Mouse (Mus musculus) cortical plate, adult 2 months (tissue): ENCODE data around the gene Ctrl. TPM values are rescaled to one million over a fixed set of nuclear protein-coding genes. Genes with fewer than 3 reads are reported as not detected.
A peak's percentile ranks its signal among the peaks of the same experiment; 100 is the strongest.

Source experiments
- H3K27ac ChIP-seq: fragments of 200-500 bp; 2 replicates; pipeline ENCODE4 v1.5.1; 2012; ENCODE audit warnings: low read length, control low read depth, inconsistent platforms; ENCODE audit not compliant: insufficient read depth
- H3K4me1 ChIP-seq: fragments of 200-500 bp; 2 replicates; pipeline ENCODE4 v1.6.1; 2011; ENCODE audit warnings: low read length; ENCODE audit not compliant: control insufficient read depth, insufficient read depth
- H3K4me3 ChIP-seq: fragments of 200-500 bp; 2 replicates; pipeline ENCODE4 v1.5.1; 2011; ENCODE audit warnings: mild to moderate bottlenecking, low read length, control low read depth; ENCODE audit not compliant: insufficient read depth
- CTCF ChIP-seq: fragments of 200-500 bp; IDR thresholded peaks from 2 replicates; pipeline ENCODE4 v1.5.1; 2011; ENCODE audit warnings: mild to moderate bottlenecking, control low read depth, low read length; ENCODE audit not compliant: insufficient read depth; ENCODE audit errors: extremely low read depth
- POLR2A ChIP-seq: fragments of 200-500 bp; IDR thresholded peaks from 2 replicates; pipeline ENCODE4 v1.6.1; 2011; ENCODE audit warnings: mild to moderate bottlenecking, low read length, control low read depth; ENCODE audit not compliant: insufficient read depth; ENCODE audit errors: extremely low read depth
- polyA plus RNA-seq: library from polyadenylated mRNA; depleted of rRNA; stranded (reverse); fragments of >200 nt; gene quantifications from 2 replicates; pipeline ENCODE4 v1.2.3, GENCODE M21; 2012; rRNA removed

The Ctrl gene
- polyA plus RNA-seq, 1 experiment = 3.6 TPM

DNA sequence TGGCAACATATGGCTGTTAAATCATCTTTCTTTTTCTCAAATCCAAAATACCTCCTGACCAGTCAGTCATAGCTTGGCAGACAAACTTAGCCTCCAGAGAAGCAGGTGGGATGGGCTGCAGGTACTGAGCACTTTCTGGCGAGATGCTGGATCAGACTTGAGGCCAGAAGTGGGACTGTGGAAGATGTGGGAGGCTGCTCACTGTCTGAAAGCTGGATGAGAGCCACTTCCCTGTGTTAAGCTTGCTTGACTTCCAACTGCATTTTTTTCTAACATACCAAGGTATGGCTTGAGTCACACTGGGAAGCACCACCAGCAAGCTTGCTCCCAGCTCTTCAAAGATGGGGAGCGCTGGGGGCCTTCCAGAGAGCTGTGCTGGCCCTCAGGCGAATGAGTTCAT is 8.5 kb downstream of the Ctrl start:
- H3K27ac ChIP-seq = peak overlapping the region; percentile 27; the same call in 1 of the 2 replicates

DNA sequence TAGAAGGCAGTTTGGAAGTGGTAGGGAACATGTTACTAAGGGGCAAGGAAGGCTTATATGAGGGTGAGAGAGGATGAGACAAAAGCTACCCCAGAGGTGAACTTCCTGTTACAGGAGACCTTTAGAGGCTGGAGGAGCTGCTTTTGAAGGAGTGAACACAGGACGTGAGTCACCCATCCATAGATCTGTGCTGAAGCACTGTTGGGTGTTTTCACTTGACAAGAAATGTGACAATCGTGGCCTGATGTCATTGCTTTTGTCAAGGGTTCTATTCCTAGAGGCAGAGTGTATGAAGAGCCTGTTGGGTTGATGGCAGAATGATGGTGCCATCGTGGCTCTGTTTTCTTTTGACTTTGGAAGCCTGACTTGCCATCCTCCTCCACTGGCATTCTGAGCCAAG is 14.3 kb downstream of the Ctrl start:
- TF ChIP-seq POLR2A (no peak), CTCF (no peak)
- no peak overlapping the region for H3K4me3 ChIP-seq
- H3K27ac ChIP-seq = no peak overlapping the region
- peaks cover 4% of the 10 kb centered on the region; the same call in 1 of the 2 replicates for H3K4me1 ChIP-seq

More for the DNA sequence above, 8.5 kb downstream of the Ctrl start:
- H3K4me1 ChIP-seq = peaks cover 2% of the 10 kb centered on the region
- TF ChIP-seq POLR2A = no peak
- no peak for TF ChIP-seq CTCF
- H3K4me3 ChIP-seq = no peak overlapping the region

DNA sequence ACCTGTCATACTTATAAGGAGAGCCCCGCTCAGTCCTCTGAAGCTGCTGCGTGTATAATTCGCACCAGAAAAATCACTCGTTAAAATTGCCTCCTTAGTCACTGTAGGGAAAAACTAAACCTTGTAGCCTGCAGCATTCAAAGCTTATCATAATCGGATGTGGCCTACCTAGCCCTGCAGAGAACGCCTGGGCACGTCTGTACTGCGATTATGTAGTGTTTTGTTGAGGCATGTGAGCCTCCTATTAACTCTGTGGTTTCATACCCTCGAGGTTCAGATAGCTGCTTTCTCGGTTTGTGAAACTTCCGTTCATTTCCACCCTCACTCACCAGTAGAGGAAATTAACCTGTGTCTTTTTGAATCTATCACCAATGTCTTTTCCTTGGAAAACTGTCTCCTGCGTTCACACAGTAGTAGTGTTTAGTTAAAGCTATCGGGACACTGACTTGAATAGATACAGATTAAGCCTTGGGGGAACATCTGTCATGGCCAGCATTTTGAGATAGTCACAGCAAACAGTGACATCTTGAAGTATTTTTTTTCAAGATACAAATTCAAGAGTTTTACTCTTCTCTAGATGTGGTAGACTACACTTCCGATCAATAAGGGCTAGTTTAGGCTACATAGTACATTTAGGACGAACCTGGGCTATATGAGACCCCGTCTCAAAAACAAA is 32.6 kb downstream of the Ctrl start:
- TF ChIP-seq CTCF (no peak), POLR2A (no peak)
- peak overlapping the region; percentile 96; the same call in 1 of the 2 replicates for H3K27ac ChIP-seq
- peak overlapping the region; percentile 93 for H3K4me3 ChIP-seq
- no peaks in the 10 kb centered on the region; the same call in 1 of the 2 replicates for H3K4me1 ChIP-seq

DNA sequence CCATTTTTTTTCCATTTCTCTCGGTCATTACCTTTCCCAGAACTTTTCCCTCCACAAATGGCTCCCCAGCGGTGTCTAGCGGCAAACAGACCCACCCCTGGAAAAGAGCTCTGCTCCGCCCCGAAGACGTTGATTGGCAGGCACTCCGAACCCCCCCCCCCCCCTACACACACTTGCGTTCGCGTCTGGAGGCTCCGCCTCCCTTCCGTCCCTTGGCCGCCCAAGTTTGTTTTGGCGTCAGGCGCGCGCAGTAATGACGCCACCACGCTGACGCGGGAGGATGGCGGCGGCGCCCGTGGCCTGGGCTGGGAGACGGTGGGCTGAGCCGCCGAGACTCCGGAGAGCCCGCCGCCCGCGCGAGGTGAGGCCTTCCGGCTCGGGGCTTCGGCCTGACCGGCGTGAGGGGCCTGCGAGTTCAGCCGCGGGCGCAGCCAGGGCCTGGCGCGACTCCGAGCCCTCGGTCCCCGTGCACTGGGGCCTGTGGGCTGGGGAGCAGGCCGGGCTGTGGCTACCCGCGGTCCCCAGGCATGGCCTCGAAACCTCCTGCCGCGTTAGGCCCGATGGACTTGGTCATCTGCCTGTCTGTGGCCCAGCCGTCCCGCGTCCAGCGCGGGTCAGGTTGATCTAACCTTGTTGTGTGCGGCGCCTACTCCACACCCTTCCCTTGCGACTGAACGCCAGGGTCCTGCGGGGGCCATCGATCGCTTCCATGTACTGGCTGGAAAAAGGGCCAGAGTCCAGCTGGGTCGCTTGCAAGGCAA is 33.3 kb downstream of the Ctrl start, which contains the start of gene Pskh1:
Gene Pskh1, plus strand, starts transcription at position 262 of the 761 bp plus-strand sequence.
- Histone ChIP-seq H3K27ac (peak within 1 kb of the TSS; percentile 96), H3K4me1 (no peaks in the 10 kb centered on the region; the same call in 1 of the 2 replicates), H3K4me3 (peak within 1 kb of the TSS; percentile 93)
- TF ChIP-seq CTCF (no peak), POLR2A (peak; percentile 66)

DNA sequence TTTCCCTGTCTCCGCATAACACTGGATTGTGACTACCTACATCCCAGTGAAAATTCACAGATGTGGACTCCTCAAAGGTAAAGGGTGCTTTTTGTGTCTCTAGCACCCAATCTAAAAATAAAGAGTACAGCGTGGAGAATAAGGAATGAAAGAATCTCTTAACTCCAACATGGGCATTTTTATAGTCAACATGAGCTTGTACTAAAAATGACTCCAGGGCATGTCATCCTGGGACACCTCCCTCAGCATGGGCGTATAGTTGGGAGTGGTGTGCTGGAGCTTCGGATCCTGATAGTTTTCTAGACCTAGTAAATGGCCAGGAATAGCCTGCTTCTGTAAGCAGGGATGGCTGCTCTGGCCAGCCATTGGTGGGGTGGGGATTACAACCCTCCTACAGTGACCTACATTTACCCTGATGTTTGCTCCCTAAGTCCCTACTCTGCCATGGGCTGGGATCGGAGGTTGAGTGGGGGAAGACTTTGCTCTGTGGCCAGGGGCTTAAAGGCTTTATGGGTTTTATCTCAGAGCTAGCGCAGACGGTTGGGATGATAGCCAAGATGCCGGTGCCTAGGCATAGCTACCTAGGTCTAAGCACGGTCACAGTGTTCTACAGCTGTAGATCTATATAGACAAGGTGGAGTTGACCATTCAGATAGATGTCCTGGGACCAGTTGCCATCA is 35.7 kb downstream of the Ctrl start:
- no peak for TF ChIP-seq CTCF
- no peaks in the 10 kb centered on the region for H3K4me1 ChIP-seq
- H3K27ac ChIP-seq = no peak overlapping the region
- no peak overlapping the region for H3K4me3 ChIP-seq

DNA sequence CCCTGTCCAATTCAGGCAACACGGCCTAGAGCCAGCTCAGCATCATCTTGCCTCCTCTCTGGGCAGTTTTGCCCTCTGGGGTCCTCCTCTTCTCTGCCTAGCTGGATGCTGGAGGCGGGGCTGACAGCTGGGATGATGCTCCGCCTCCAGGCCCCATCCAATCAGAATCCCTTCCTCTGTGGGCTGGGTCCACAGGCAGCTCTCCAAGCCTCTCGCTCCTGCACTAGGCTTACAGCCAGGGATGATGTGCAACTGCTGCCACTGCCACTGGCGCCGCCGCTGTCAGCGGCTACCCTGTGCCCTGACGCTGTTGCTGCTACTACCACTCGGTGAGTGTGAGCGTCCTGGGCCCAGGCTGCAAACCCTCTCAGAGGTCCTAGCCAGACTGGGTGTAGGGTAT is 40.3 kb downstream of the Ctrl start, which contains the start of gene Nrn1l:
Gene Nrn1l, plus strand, starts transcription at position 229 of the 400 bp plus-strand sequence.
- Histone ChIP-seq H3K4me1 (no peaks in the 10 kb centered on the region), H3K27ac (peak within 1 kb of the TSS; percentile 47), H3K4me3 (no peak within 1 kb of the TSS)
- TF ChIP-seq POLR2A (peak; percentile 53; the same call in 1 of the 2 replicates), CTCF (no peak)

DNA sequence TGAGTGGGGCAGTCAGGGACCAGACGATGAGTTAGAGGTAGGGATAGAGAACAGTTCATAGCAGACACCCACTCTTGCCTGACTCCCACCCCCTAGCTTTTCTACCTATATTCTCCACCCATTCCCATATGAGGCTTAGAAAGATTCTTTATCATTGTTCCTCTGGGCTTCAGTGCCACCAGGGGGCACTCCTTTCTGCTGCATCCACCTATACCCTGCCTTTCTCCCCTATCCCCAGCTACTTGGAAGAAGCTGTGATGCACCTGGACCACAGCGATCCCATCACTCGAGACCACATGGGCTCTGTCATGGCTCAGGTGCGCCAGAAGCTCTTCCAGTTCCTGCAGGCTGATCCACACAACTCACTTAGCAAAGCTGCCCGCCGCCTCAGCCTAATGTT is 41.2 kb downstream of the Ctrl start:
- Histone ChIP-seq H3K4me1 (no peaks in the 10 kb centered on the region), H3K4me3 (no peak overlapping the region), H3K27ac (no peak overlapping the region)
- 0 out of 2 replicates have a peak, but pooled peaks have one; percentile 9 for TF ChIP-seq POLR2A
- TF ChIP-seq CTCF = peak; percentile 69

DNA sequence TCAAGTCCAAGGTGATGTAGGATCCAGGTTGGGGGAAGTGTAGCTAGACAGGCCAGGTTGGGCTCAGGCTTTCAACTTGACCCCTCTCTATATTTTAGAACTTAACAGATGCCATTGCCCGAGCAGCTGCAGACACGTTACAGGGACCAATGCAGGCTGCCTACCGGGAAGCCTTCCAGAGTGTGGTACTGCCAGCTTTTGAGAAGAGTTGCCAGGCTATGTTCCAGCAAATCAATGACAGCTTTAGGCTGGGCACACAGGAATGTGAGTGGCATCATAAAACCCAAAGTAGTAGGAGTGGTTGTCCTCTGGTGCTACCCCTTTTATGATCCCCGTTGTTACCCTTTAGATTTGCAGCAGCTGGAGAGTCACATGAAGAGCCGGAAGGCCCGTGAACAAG is 42.8 kb downstream of the Ctrl start:
- no peak overlapping the region for H3K4me3 ChIP-seq
- 0 out of 2 replicates have a peak overlapping the region, but pooled peaks have one; percentile 35 for H3K27ac ChIP-seq
- no peaks in the 10 kb centered on the region for H3K4me1 ChIP-seq
- no peak for TF ChIP-seq CTCF
- no peak for TF ChIP-seq POLR2A

DNA sequence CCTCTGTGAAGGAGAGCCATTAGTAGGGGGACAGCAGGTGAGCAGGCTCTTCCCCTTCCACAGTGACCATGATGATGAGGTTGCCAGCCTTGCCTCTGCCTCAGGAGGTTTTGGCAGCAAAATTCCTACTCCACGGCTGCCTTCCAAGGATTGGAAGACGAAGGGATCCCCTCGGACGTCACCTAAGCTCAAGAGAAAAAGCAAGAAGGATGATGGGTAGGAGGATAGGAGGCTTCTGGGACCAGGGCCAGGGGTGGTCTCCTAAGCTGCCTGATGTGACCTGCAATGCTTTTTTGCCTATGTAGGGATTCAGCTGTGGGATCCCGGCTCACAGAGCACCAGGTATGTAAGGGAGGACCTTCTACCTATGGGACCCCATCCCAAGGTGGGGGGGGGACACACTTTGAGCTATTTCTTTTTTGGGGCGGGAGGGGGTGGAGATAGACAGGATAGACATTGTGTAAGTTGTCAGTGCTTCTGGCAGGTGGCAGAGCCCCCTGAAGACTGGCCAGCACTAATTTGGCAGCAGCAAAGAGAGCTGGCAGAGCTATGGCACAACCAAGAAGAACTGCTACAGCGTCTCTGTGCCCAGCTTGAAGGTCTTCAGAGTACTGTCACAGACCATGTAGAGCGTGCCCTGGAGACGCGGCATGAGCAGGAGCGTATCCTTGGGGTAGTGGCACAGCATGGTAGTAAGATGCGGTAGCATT is 43.8 kb downstream of the Ctrl start:
- no peak overlapping the region for H3K27ac ChIP-seq
- no peak overlapping the region for H3K4me3 ChIP-seq
- no peak for TF ChIP-seq POLR2A
- TF ChIP-seq CTCF = no peak
- H3K4me1 ChIP-seq = no peaks in the 10 kb centered on the region

Other genes starting within 250 kb of the Ctrl start
- 43.9 and 47.6 TPM in 2 replicates for gene Carmil2, start 247.6 kb downstream of the Ctrl start, polyA plus RNA-seq
- gene Acd, start 232.8 kb downstream of the Ctrl start, polyA plus RNA-seq = 49.4 and 52.3 TPM in 2 replicates
- gene Pard6a, start 232.7 kb downstream of the Ctrl start, polyA plus RNA-seq = 57.3 and 58.1 TPM in 2 replicates
- gene 4933405L10Rik, start 226.2 kb downstream of the Ctrl start, polyA plus RNA-seq = 0.38 and 0.52 TPM in 2 replicates
- gene Enkd1, start 225.7 kb downstream of the Ctrl start, polyA plus RNA-seq = 16.4 and 18.3 TPM in 2 replicates
- 15.6 and 17.8 TPM in 2 replicates for gene Gfod2, start 175.2 kb downstream of the Ctrl start, polyA plus RNA-seq
- 24.6 and 25.7 TPM in 2 replicates for gene Ranbp10, start 106.5 kb downstream of the Ctrl start, polyA plus RNA-seq
- gene Tsnaxip1, start 106.1 kb downstream of the Ctrl start, polyA plus RNA-seq = 0.11 and 0.31 TPM in 2 replicates
- 33.2 and 33.6 TPM in 2 replicates for gene Cenpt, start 80.6 kb downstream of the Ctrl start, polyA plus RNA-seq
- 48.0 and 49.7 TPM in 2 replicates for gene Thap11, start 78.7 kb downstream of the Ctrl start, polyA plus RNA-seq
- 85.1 and 86.1 TPM in 2 replicates for gene Nutf2, start 73.3 kb downstream of the Ctrl start, polyA plus RNA-seq
- gene Edc4, start 53.0 kb downstream of the Ctrl start, polyA plus RNA-seq = 71.3 and 74.7 TPM in 2 replicates
- 7.9 and 8.5 TPM in 2 replicates for gene Nrn1l, start 40.3 kb downstream of the Ctrl start, polyA plus RNA-seq
- 13.1 and 13.3 TPM in 2 replicates for gene Pskh1, start 33.4 kb downstream of the Ctrl start, polyA plus RNA-seq
- 137 and 147 TPM in 2 replicates for gene Psmb10, start 4.6 kb upstream of the Ctrl start, polyA plus RNA-seq
- 54.4 and 55.7 TPM in 2 replicates for gene Lcat, start 9.5 kb upstream of the Ctrl start, polyA plus RNA-seq
- gene Slc12a4, start 32.2 kb upstream of the Ctrl start, polyA plus RNA-seq = 23.6 and 25.8 TPM in 2 replicates
- gene Dpep3, start 45.6 kb upstream of the Ctrl start, polyA plus RNA-seq = not detected in 2 replicates
- 25.1 and 27.4 TPM in 2 replicates for gene Dus2, start 57.5 kb upstream of the Ctrl start, polyA plus RNA-seq
- gene Dpep2nb, start 72.1 kb upstream of the Ctrl start, polyA plus RNA-seq = 0.08 TPM in 1 of 2 replicates, not detected in the other
- gene Ddx28, start 78.0 kb upstream of the Ctrl start, polyA plus RNA-seq = 11.6 and 11.9 TPM in 2 replicates
- 7.8 and 8.1 TPM in 2 replicates for gene Nfatc3, start 125.0 kb upstream of the Ctrl start, polyA plus RNA-seq
- gene Esrp2, start 203.1 kb upstream of the Ctrl start, polyA plus RNA-seq = 0.06 and 0.13 TPM in 2 replicates
- 19.6 and 19.9 TPM in 2 replicates for gene Pla2g15, start 216.5 kb upstream of the Ctrl start, polyA plus RNA-seq
- 30.4 and 33.3 TPM in 2 replicates for gene Slc7a6, start 235.0 kb upstream of the Ctrl start, polyA plus RNA-seq